Mouse (Mus musculus): ENCODE results near the gene Tldc2. TPM values are rescaled to one million over a fixed set of nuclear protein-coding genes. Genes with fewer than 3 reads are reported as not detected.

Tldc2 gene
- not detected for polyA plus RNA-seq (2014; fragmentation: Illumina TruSeq; extraction: RNeasy Lipid Tissue Mini Kit (QIAGEN cat#74804); ENCODE audit: insufficient read depth, low read depth, low replicate concordance)

GRCm38 (mm10) chr2:157086796-157087195, at the start of gene Tldc2:
Gene Tldc2, plus strand, starts transcription at chr2:157087055.

GRCm38 (mm10) chr2:157078793-157079700, 7.8 kb upstream of the Tldc2 start, which contains the start of gene Soga1:
Gene Soga1, minus strand, starts transcription at chr2:157079254.

GRCm38 (mm10) chr2:157135014-157135413, 48.2 kb downstream of the Tldc2 start, which contains the start of gene Samhd1:
Gene Samhd1, minus strand, starts transcription at chr2:157135265.

Other genes starting within 250 kb of the Tldc2 start
- gene Tgif2, start 247.0 kb upstream of the Tldc2 start, polyA plus RNA-seq (2014; fragmentation: Illumina TruSeq; extraction: RNeasy Lipid Tissue Mini Kit (QIAGEN cat#74804); ENCODE audit: insufficient read depth, low read depth, low replicate concordance), result 4.4 TPM
- 0.30 TPM for gene 4930518I15Rik, start 229.1 kb upstream of the Tldc2 start, polyA plus RNA-seq (2014; fragmentation: Illumina TruSeq; extraction: RNeasy Lipid Tissue Mini Kit (QIAGEN cat#74804); ENCODE audit: insufficient read depth, low read depth, low replicate concordance)
- 114 TPM for gene Rab5if, start 223.9 kb upstream of the Tldc2 start, polyA plus RNA-seq (2014; fragmentation: Illumina TruSeq; extraction: RNeasy Lipid Tissue Mini Kit (QIAGEN cat#74804); ENCODE audit: insufficient read depth, low read depth, low replicate concordance)
- gene Sla2, start 199.9 kb upstream of the Tldc2 start, polyA plus RNA-seq (2014; fragmentation: Illumina TruSeq; extraction: RNeasy Lipid Tissue Mini Kit (QIAGEN cat#74804); ENCODE audit: insufficient read depth, low read depth, low replicate concordance), result 0.90 TPM
- 24.7 TPM for gene Ndrg3, start 95.0 kb upstream of the Tldc2 start, polyA plus RNA-seq (2014; fragmentation: Illumina TruSeq; extraction: RNeasy Lipid Tissue Mini Kit (QIAGEN cat#74804); ENCODE audit: insufficient read depth, low read depth, low replicate concordance)
- gene Dsn1, start 79.9 kb upstream of the Tldc2 start, polyA plus RNA-seq (2014; fragmentation: Illumina TruSeq; extraction: RNeasy Lipid Tissue Mini Kit (QIAGEN cat#74804); ENCODE audit: insufficient read depth, low read depth, low replicate concordance), result 1.9 TPM
- 3.7 TPM for gene Soga1, start 7.8 kb upstream of the Tldc2 start, polyA plus RNA-seq (2014; fragmentation: Illumina TruSeq; extraction: RNeasy Lipid Tissue Mini Kit (QIAGEN cat#74804); ENCODE audit: insufficient read depth, low read depth, low replicate concordance)
- 68.5 TPM for gene Samhd1, start 48.2 kb downstream of the Tldc2 start, polyA plus RNA-seq (2014; fragmentation: Illumina TruSeq; extraction: RNeasy Lipid Tissue Mini Kit (QIAGEN cat#74804); ENCODE audit: insufficient read depth, low read depth, low replicate concordance)
- 4.2 TPM for gene Rbl1, start 117.5 kb downstream of the Tldc2 start, polyA plus RNA-seq (2014; fragmentation: Illumina TruSeq; extraction: RNeasy Lipid Tissue Mini Kit (QIAGEN cat#74804); ENCODE audit: insufficient read depth, low read depth, low replicate concordance)
- 124 TPM for gene Rpn2, start 192.0 kb downstream of the Tldc2 start, polyA plus RNA-seq (2014; fragmentation: Illumina TruSeq; extraction: RNeasy Lipid Tissue Mini Kit (QIAGEN cat#74804); ENCODE audit: insufficient read depth, low read depth, low replicate concordance)
- not detected for gene Mroh8, start 192.5 kb downstream of the Tldc2 start, polyA plus RNA-seq (2014; fragmentation: Illumina TruSeq; extraction: RNeasy Lipid Tissue Mini Kit (QIAGEN cat#74804); ENCODE audit: insufficient read depth, low read depth, low replicate concordance)

Data from lung, adult 10 weeks (tissue).